Mouse (Mus musculus) heart, postnatal 0 days (tissue): ENCODE data around the gene Rabepk.

ENCODE experiments used
- CTCF ChIP-seq: IDR thresholded peaks from 2 replicates; pipeline ENCODE4 v1.5.1; 2016; ENCODE audit warnings: antibody characterized with exemption, control low read depth, low read depth
- EP300 ChIP-seq: IDR thresholded peaks from 2 replicates; pipeline ENCODE4 v1.6.1; 2016; ENCODE audit warnings: antibody characterized with exemption, low read depth

GRCm38 (mm10) chr2:34804172-34804571, 4.5 kb upstream of the Rabepk start:
- TF ChIP-seq CTCF (no peak), EP300 (no peak)
